Mouse (Mus musculus): ENCODE results near the gene Tmx2.

DNA sequence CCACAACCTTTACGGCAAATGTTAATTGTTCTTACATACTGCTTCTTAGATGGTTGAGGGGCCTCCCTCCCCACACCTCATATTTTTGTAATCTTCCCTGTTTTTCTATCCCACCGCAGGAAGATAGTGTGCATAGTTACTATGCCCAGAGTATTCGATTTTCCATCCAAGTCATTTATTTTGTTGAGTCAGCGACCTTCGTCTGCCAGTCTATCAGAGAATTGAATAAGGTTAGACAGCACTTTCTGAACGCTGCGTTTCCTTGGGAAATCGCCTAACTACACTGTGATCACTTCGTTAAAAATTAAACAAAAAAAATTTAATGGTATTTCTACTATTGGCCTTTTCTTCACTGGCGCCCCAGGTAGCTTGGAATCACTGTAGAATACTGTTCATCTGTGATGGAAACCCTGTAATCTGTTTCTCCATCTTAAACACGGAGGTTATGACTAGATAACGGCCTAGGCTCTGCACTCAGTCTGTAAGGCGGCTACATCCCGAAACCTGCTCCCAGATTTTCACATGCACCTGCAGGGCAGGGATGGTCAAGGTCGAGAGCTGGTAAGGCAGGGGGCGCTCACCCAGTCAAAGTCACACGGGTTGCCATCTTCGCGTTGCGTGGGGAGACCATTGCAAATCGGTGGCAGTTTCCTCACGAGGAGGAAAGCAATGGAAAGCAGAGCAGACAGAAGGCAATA, 1.5 kb downstream of the Tmx2 start:
- TF ChIP-seq POLR2A (IDR thresholded peaks at IDR 0.05; ENCODE audit: borderline replicate concordance, control insufficient read depth, low read depth, low read length) (no peak), CTCF (IDR thresholded peaks at IDR 0.05; ENCODE audit: control insufficient read depth, insufficient read depth, low read length) (peak; percentile 38; the same call in 1 of the 2 replicates)

Data from bone marrow, adult 2 months (tissue).